Mouse (Mus musculus) MEL (cell line): ENCODE data around the gene Asap3. TPM values are rescaled to one million over a fixed set of nuclear protein-coding genes. Genes with fewer than 3 reads are reported as not detected.

Experiments used
- DNase-seq: peaks from one replicate; pipeline ENCODE4 v3.0.0; 2011; ENCODE audit warnings: low read depth, low spot score
- H3K27ac ChIP-seq: 2 replicates; pipeline ENCODE4 v1.5.1; 2012; ENCODE audit warnings: low read depth, mild to moderate bottlenecking, control low read depth, low read length, moderate library complexity; ENCODE audit not compliant: control insufficient read depth
- H3K27me3 ChIP-seq, 2 experiments: fragments of 150-350 bp in 1 of 2; sonication (generic) in 1 of 2; 2 replicates each; pipeline ENCODE4 v1.6.1; 2012; ENCODE audit warnings: low read length in 2 of 2, mild to moderate bottlenecking in 2 of 2, improper control_type of control experiment in 1 of 2, moderate library complexity in 1 of 2; ENCODE audit not compliant: insufficient read depth in 2 of 2, control insufficient read depth in 1 of 2
- H3K36me3 ChIP-seq, 2 experiments: 2 replicates each; pipeline ENCODE4 v1.6.1; 2012 to 2014; ENCODE audit warnings: low read length in 2 of 2, improper control_type of control experiment in 1 of 2, inconsistent platforms in 1 of 2, mild to moderate bottlenecking in 1 of 2; ENCODE audit not compliant: insufficient read depth in 2 of 2, control insufficient read depth in 1 of 2
- H3K4me1 ChIP-seq, 2 experiments: fragments of 150-350 bp in 1 of 2; sonication (generic) in 1 of 2; 2 replicates each; pipeline ENCODE4 v1.6.1; 2012; ENCODE audit warnings: low read length in 2 of 2, improper control_type of control experiment in 1 of 2, mild to moderate bottlenecking in 1 of 2; ENCODE audit not compliant: insufficient read depth in 2 of 2, control insufficient read depth in 1 of 2
- H3K4me3 ChIP-seq, 2 experiments: fragments of 150-350 bp in 1 of 2; sonication (generic) in 1 of 2; 2 replicates each; pipeline ENCODE4 v1.5.1; 2012; ENCODE audit warnings: low read depth in 2 of 2, low read length in 2 of 2, mild to moderate bottlenecking in 2 of 2, moderate library complexity in 2 of 2, control low read depth in 1 of 2, improper control_type of control experiment in 1 of 2; ENCODE audit not compliant: control insufficient read depth in 1 of 2, insufficient read depth in 1 of 2
- H3K79me2 ChIP-seq: 2 replicates; pipeline ENCODE4 v1.6.1; 2012; ENCODE audit warnings: mild to moderate bottlenecking, low read length, moderate library complexity; ENCODE audit not compliant: control insufficient read depth, poor library complexity, insufficient read depth
- H3K9ac ChIP-seq: 2 replicates; pipeline ENCODE4 v1.6.1; 2012; ENCODE audit warnings: low read depth, mild to moderate bottlenecking, control low read depth, low read length, moderate library complexity; ENCODE audit not compliant: control insufficient read depth, poor library complexity, severe bottlenecking
- H3K9me3 ChIP-seq: fragments of 150-350 bp; sonication (generic); replicated peaks from 2 replicates; pipeline ENCODE4 v1.6.1; 2012; ENCODE audit warnings: mild to moderate bottlenecking, low read length, improper control_type of control experiment, moderate library complexity; ENCODE audit not compliant: insufficient read depth
- CHD1 ChIP-seq: IDR thresholded peaks from 2 replicates; pipeline ENCODE4 v1.6.1; 2012; ENCODE audit warnings: low read depth, mild to moderate bottlenecking, inconsistent platforms, low read length, improper control_type of control experiment
- CHD2 ChIP-seq: IDR thresholded peaks from 2 replicates; pipeline ENCODE4 v1.6.1; 2011; ENCODE audit warnings: low read length, improper control_type of control experiment
- CTCF ChIP-seq, 3 experiments: IDR thresholded peaks in 2 of 3; conservative IDR thresholded peaks in 1 of 3; 2 replicates each; pipeline ENCODE4 v1.5.1; 2011 to 2012; ENCODE audit warnings: low read length in 3 of 3, low read depth in 2 of 3, mild to moderate bottlenecking in 2 of 3, improper control_type of control experiment in 1 of 3, inconsistent platforms in 1 of 3, mixed read lengths in 1 of 3, moderate library complexity in 1 of 3; ENCODE audit not compliant: control insufficient read depth in 1 of 3, insufficient read depth in 1 of 3, poor library complexity in 1 of 3, severe bottlenecking in 1 of 3
- EP300 ChIP-seq, 2 experiments: IDR thresholded peaks; 2 replicates each; pipeline ENCODE4 v1.6.1; 2011; ENCODE audit warnings: improper control_type of control experiment in 2 of 2, low read length in 2 of 2, low read depth in 1 of 2, mild to moderate bottlenecking in 1 of 2
- ETS1 ChIP-seq: IDR thresholded peaks from 2 replicates; pipeline ENCODE4 v1.6.1; 2012; ENCODE audit warnings: low read depth, mild to moderate bottlenecking, inconsistent platforms, low read length, improper control_type of control experiment, moderate library complexity
- GATA1 ChIP-seq: IDR thresholded peaks from 2 replicates; pipeline ENCODE4 v1.6.1; 2011; ENCODE audit warnings: low read depth, low read length, improper control_type of control experiment
- HCFC1 ChIP-seq: IDR thresholded peaks from 2 replicates; pipeline ENCODE4 v1.6.1; 2012; ENCODE audit warnings: low read depth, mild to moderate bottlenecking, inconsistent platforms, low read length, improper control_type of control experiment, moderate library complexity
- KAT2A ChIP-seq: conservative IDR thresholded peaks from 2 replicates; pipeline ENCODE4 v1.6.1; 2012; ENCODE audit warnings: low read depth, low read length, improper control_type of control experiment, inconsistent platforms
- MEF2A ChIP-seq: IDR thresholded peaks from 2 replicates; pipeline ENCODE4 v1.6.1; 2014; ENCODE audit warnings: low read depth, mild to moderate bottlenecking, inconsistent platforms, low read length, improper control_type of control experiment; ENCODE audit not compliant: poor library complexity, insufficient replicate concordance, severe bottlenecking; ENCODE audit errors: extremely low read depth
- MYB ChIP-seq: IDR thresholded peaks from 2 replicates; pipeline ENCODE4 v1.6.1; 2011; ENCODE audit warnings: mild to moderate bottlenecking, low read depth, low read length, improper control_type of control experiment
- NELFE ChIP-seq: IDR thresholded peaks from 2 replicates; pipeline ENCODE4 v1.6.1; 2011; ENCODE audit warnings: low read depth, low read length, improper control_type of control experiment
- RAD21 ChIP-seq: IDR thresholded peaks from 2 replicates; pipeline ENCODE4 v1.6.1; 2011; ENCODE audit warnings: mild to moderate bottlenecking, low read depth, low read length, improper control_type of control experiment
- RCOR1 ChIP-seq: IDR thresholded peaks from 2 replicates; pipeline ENCODE4 v1.6.1; 2012; ENCODE audit warnings: low read depth, mild to moderate bottlenecking, inconsistent platforms, low read length, improper control_type of control experiment
- TBP ChIP-seq: IDR thresholded peaks from 2 replicates; pipeline ENCODE4 v1.8.0; 2011; ENCODE audit warnings: low read depth, low read length, improper control_type of control experiment
- TCF12 ChIP-seq: IDR thresholded peaks from 2 replicates; pipeline ENCODE4 v1.6.1; 2014; ENCODE audit warnings: low read depth, mild to moderate bottlenecking, inconsistent platforms, low read length, improper control_type of control experiment, moderate library complexity
- USF1 ChIP-seq: IDR thresholded peaks from 2 replicates; pipeline ENCODE4 v1.6.1; 2014; ENCODE audit warnings: low read depth, mild to moderate bottlenecking, inconsistent platforms, low read length, improper control_type of control experiment, moderate library complexity
- ZKSCAN1 ChIP-seq: IDR thresholded peaks from 2 replicates; pipeline ENCODE4 v1.6.1; 2012; ENCODE audit warnings: low read depth, mild to moderate bottlenecking, inconsistent platforms, low read length, improper control_type of control experiment, moderate library complexity
- ZNF384 ChIP-seq: IDR thresholded peaks from 2 replicates; pipeline ENCODE4 v1.6.1; 2012; ENCODE audit warnings: low read depth, mild to moderate bottlenecking, inconsistent platforms, low read length, improper control_type of control experiment
- polyA plus RNA-seq, 2 experiments: library from polyadenylated mRNA; stranded (reverse) in 1 of 2; unstranded in 1 of 2; fragments of >175 nt in 1 of 2; fragments of >200 nt in 1 of 2; gene quantifications; 2 replicates each; pipeline versions ENCODE4 v1.2.1 to v1.2.4; 2012; ENCODE audit warnings: low replicate concordance in 2 of 2, low read depth in 1 of 2; ENCODE audit not compliant: insufficient read length in 2 of 2, insufficient read depth in 1 of 2, missing spikeins in 1 of 2
- total RNA-seq: library from RNA; depleted of rRNA; stranded (reverse); fragments of 300-350 nt; gene quantifications from 2 replicates; pipeline ENCODE4 v1.2.3, GENCODE M21; 2012

The Asap3 gene
- total and polyA plus RNA-seq, 3 experiments = 0.04 to 0.33 TPM; not detected in 1

DNA sequence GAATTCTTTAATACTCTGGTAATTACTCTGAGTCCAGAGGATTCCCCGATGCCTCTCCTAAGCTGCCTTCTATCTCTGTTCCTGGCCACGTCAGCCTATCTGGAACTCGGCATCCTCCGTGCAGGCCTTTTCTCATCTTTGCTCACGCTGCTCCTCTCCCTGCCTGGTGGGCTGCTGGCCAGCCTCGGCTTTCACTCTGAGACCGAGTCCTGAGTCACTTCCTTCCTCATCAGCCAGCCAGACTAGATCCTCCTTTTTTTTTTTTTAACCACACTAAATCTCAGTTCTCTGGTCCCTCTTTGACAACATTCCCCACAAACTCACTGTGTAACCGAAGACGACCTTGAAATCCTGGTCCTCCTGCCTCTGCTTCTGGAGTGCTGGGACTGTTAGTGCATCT, 20.8 kb upstream of the Asap3 start:
- TF ChIP-seq CHD1 (no peak), MEF2A (no peak), ZNF384 (peak; percentile 59), TCF12 (no peak), RCOR1 (peak; percentile 38; the same call in 1 of the 2 replicates), CTCF (IDR thresholded peaks at IDR 0.05 in 2 of 3, conservative IDR thresholded peaks at IDR 0.05 in 1 of 3; ENCODE audit: control insufficient read depth in 1 of 3, insufficient read depth in 1 of 3, low read depth in 2 of 3, low read length in 3 of 3, poor library complexity in 1 of 3, severe bottlenecking in 1 of 3) (no peak)
- no peaks in the 10 kb centered on the region for H3K9me3 ChIP-seq
- no peak for DNase-seq
- no peak overlapping the region for H3K9ac ChIP-seq
- peaks cover 0 to 10% of the 10 kb centered on the region in 2 experiments; a peak in 2 of 4 replicates for H3K4me1 ChIP-seq
- H3K27ac ChIP-seq = no peak overlapping the region
- no peaks in the 10 kb centered on the region for H3K79me2 ChIP-seq
- H3K36me3 ChIP-seq = peaks cover 0 to 9% of the 10 kb centered on the region in 2 experiments
- H3K4me3 ChIP-seq = no peak overlapping the region
- no peaks in the 10 kb centered on the region for H3K27me3 ChIP-seq

GRCm38 (mm10) chr4:136186315-136186714, 19.9 kb upstream of the Asap3 start:
- no peak for DNase-seq
- peaks cover 0 to 7% of the 10 kb centered on the region in 2 experiments; a peak in 2 of 4 replicates for H3K4me1 ChIP-seq
- H3K27me3 ChIP-seq = no peaks in the 10 kb centered on the region
- no peaks in the 10 kb centered on the region for H3K79me2 ChIP-seq
- no peaks in the 10 kb centered on the region for H3K9me3 ChIP-seq
- H3K4me3 ChIP-seq = no peak overlapping the region
- H3K9ac ChIP-seq = no peak overlapping the region
- H3K27ac ChIP-seq = no peak overlapping the region
- H3K36me3 ChIP-seq = peaks cover 0 to 9% of the 10 kb centered on the region in 2 experiments
- TF ChIP-seq ZKSCAN1 (no peak), HCFC1 (no peak), TBP (no peak), CTCF (IDR thresholded peaks at IDR 0.05 in 2 of 3, conservative IDR thresholded peaks at IDR 0.05 in 1 of 3; ENCODE audit: control insufficient read depth in 1 of 3, insufficient read depth in 1 of 3, low read depth in 2 of 3, low read length in 3 of 3, poor library complexity in 1 of 3, severe bottlenecking in 1 of 3) (no peak), ETS1 (no peak), USF1 (no peak), RAD21 (no peak), CHD2 (no peak), EP300 (IDR thresholded peaks at IDR 0.05; ENCODE audit: low read depth in 1 of 2, low read length in 2 of 2) (no peak), KAT2A (no peak), NELFE (no peak), GATA1 (no peak), MEF2A (no peak), MYB (no peak)
